8 mouse cellular contexts compared by ENCODE assay signal in the genomic region with DNA sequence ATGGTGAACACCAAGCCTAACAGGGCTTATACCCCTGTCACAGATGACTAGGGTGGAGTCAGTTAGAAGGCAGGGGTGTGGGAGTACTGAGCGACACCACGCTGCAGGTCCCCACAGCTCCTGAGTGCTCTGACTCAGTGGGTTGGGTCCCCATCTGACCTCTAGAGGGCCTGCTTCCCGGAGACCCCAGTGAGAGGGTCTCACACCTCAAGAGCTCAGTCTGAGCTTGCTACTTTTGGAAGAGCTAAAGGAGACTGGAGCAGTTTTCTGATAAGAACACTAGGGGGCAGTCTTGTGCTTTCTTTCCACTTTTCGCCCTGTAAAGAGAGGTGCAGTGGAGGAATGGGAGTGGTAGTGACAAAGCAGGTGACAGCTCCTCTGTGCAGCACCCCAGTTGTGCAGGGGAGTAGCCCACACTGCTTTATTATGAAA. TPM values are rescaled to one million over a fixed set of nuclear protein-coding genes. Genes with fewer than 3 reads are reported as not detected.
DNase-seq lines count a peak whose midpoint lies in the region; ATAC-seq and TF ChIP-seq lines count a peak whose summit lies in the region.

No protein-coding gene starts in this region.

- no peak overlapping the region for H3K27ac ChIP-seq in forebrain, postnatal 0 days (ENCODE audit: low read depth, low read length)
- H3K27ac ChIP-seq in kidney, postnatal 0 days, result no peak overlapping the region
- H3K27ac ChIP-seq in midbrain, embryonic 13.5 days, result no peak overlapping the region

- H3K27me3 ChIP-seq in forebrain, postnatal 0 days (ENCODE audit: insufficient read depth, low read length), result no peaks in the 10 kb centered on the region
- H3K27me3 ChIP-seq in kidney, postnatal 0 days (ENCODE audit: insufficient read depth, low read length), result no peaks in the 10 kb centered on the region
- H3K27me3 ChIP-seq in midbrain, embryonic 13.5 days, result no peaks in the 10 kb centered on the region

- DNase-seq in cerebellum, adult 11 months, result no peak
- DNase-seq in B cell, adult 2 months, result peak; percentile 45 to 46
- DNase-seq in cerebellum, adult 11-12 months, result peak; percentile 61
- peak; percentile 85 for DNase-seq in forebrain, postnatal 0 days
- DNase-seq in kidney, postnatal 0 days (ENCODE audit: low spot score), result peak; percentile 83
- peak; percentile 26 for DNase-seq in yolk sac, embryonic 10.5 days (ENCODE audit: low spot score)

- WGBS in forebrain, postnatal 0 days, result 8% methylated on average over 4 of the region's 4 CpGs
- 6% methylated on average over 4 of the region's 4 CpGs for WGBS in kidney, postnatal 0 days
- 6% methylated on average over 4 of the region's 4 CpGs for WGBS in midbrain, embryonic 13.5 days

- no peaks in the 10 kb centered on the region for H3K36me3 ChIP-seq in forebrain, postnatal 0 days (ENCODE audit: insufficient read depth)
- no peaks in the 10 kb centered on the region for H3K36me3 ChIP-seq in kidney, postnatal 0 days (ENCODE audit: insufficient read depth, low read length)
- H3K36me3 ChIP-seq in midbrain, embryonic 13.5 days, result no peaks in the 10 kb centered on the region

- no peak overlapping the region for H3K4me3 ChIP-seq in forebrain, postnatal 0 days (ENCODE audit: low read depth, low read length)
- H3K4me3 ChIP-seq in kidney, postnatal 0 days (replicated peaks; ENCODE audit: low read depth, low read length), result no peak overlapping the region
- H3K4me3 ChIP-seq in midbrain, embryonic 13.5 days (replicated peaks), result no peak overlapping the region

- peak; percentile 71 for ATAC-seq in cerebellum, adult (ENCODE audit: insufficient number of reproducible peaks, low FRiP score, low TSS enrichment)
- ATAC-seq in forebrain, postnatal 0 days, result peak; percentile 89
- peak; percentile 45; the same call in 1 of the 2 replicates for ATAC-seq in kidney, postnatal 0 days (replicated peaks; ENCODE audit: low FRiP score, low read depth)
- peak; percentile 83 for ATAC-seq in midbrain, embryonic 13.5 days

- no peak overlapping the region for H3K4me2 ChIP-seq in forebrain, postnatal 0 days (ENCODE audit: low read depth)
- H3K4me2 ChIP-seq in kidney, postnatal 0 days (ENCODE audit: low read length), result no peak overlapping the region
- H3K4me2 ChIP-seq in midbrain, embryonic 13.5 days (replicated peaks), result no peak overlapping the region

- TF ChIP-seq CTCF in forebrain, postnatal 0 days (IDR thresholded peaks at IDR 0.05; ENCODE audit: low read depth), result peak; percentile 89
- TF ChIP-seq CTCF in kidney, postnatal 0 days (IDR thresholded peaks at IDR 0.05; ENCODE audit: low read depth), result peak; percentile 76

- peaks cover 17% of the 10 kb centered on the region; the same call in 1 of the 2 replicates for H3K4me1 ChIP-seq in forebrain, postnatal 0 days (ENCODE audit: insufficient read depth)
- no peaks in the 10 kb centered on the region for H3K4me1 ChIP-seq in kidney, postnatal 0 days (replicated peaks; ENCODE audit: insufficient read depth, low read length)
- peaks cover 32% of the 10 kb centered on the region for H3K4me1 ChIP-seq in midbrain, embryonic 13.5 days (replicated peaks)

- H3K9me3 ChIP-seq in forebrain, postnatal 0 days (ENCODE audit: low read length), result no peaks in the 10 kb centered on the region
- no peaks in the 10 kb centered on the region for H3K9me3 ChIP-seq in kidney, postnatal 0 days (replicated peaks; ENCODE audit: low read length)
- no peaks in the 10 kb centered on the region for H3K9me3 ChIP-seq in midbrain, embryonic 13.5 days

- H3K9ac ChIP-seq in forebrain, postnatal 0 days, result no peak overlapping the region
- no peak overlapping the region for H3K9ac ChIP-seq in kidney, postnatal 0 days (ENCODE audit: low read depth, low read length)
- no peak overlapping the region for H3K9ac ChIP-seq in midbrain, embryonic 13.5 days (replicated peaks)

RNA-seq across cellular contexts. Expression of gene Nacc2, which starts 30.9 kb away (rescaled TPM):
- 18.5 and 18.9 TPM in 2 replicates for total RNA-seq in forebrain, postnatal 0 days (2014; rRNA removed)
- polyA plus RNA-seq in forebrain, postnatal 0 days (2015; fragmentation: Nextera tagmentation; extraction: Ambion mirVana), result 12.3 and 18.3 TPM in 2 replicates
- 11.3 and 12.2 TPM in 2 replicates for polyA plus RNA-seq in kidney, postnatal 0 days (2015; fragmentation: Nextera tagmentation; extraction: Ambion mirVana)
- 10.1 and 10.4 TPM in 2 replicates for polyA plus RNA-seq in midbrain, embryonic 13.5 days (2015; fragmentation: Nextera tagmentation; extraction: Ambion mirVana)

RNA-seq across cellular contexts. Expression of gene Lhx3, which starts 54.2 kb away (rescaled TPM):
- 0.08 TPM in 1 of 2 replicates, not detected in the other for total RNA-seq in forebrain, postnatal 0 days (2014; rRNA removed)
- 0.06 TPM in 1 of 2 replicates, not detected in the other for polyA plus RNA-seq in forebrain, postnatal 0 days (2015; fragmentation: Nextera tagmentation; extraction: Ambion mirVana)
- not detected in 2 replicates for polyA plus RNA-seq in kidney, postnatal 0 days (2015; fragmentation: Nextera tagmentation; extraction: Ambion mirVana)
- 0.17 TPM in 1 of 2 replicates, not detected in the other for polyA plus RNA-seq in midbrain, embryonic 13.5 days (2015; fragmentation: Nextera tagmentation; extraction: Ambion mirVana)
